Mouse (Mus musculus) bone marrow, adult 2 months (tissue): ENCODE results near the gene Bmp7.

ENCODE experiments used
- CTCF ChIP-seq: fragments of 200-500 bp; IDR thresholded peaks from 2 replicates; pipeline ENCODE4 v1.5.1; 2011; ENCODE audit warnings: low read length, control low read depth; ENCODE audit not compliant: control insufficient read depth, insufficient read depth
- POLR2A ChIP-seq: fragments of 200-500 bp; IDR thresholded peaks from 2 replicates; pipeline ENCODE4 v1.6.1; 2011; ENCODE audit warnings: low read depth, mild to moderate bottlenecking, control low read depth, low read length, borderline replicate concordance; ENCODE audit not compliant: control insufficient read depth

GRCm38 (mm10) chr2:172875201-172875600, 64.9 kb downstream of the Bmp7 start:
- TF ChIP-seq POLR2A (no peak), CTCF (no peak)
